Mouse (Mus musculus) cerebellum, postnatal 4 days (tissue): ENCODE results near the gene Stat6.
A peak's percentile ranks its signal among the peaks of the same experiment; 100 is the strongest.

Experiments
- DNase-seq, 2 experiments: peaks; one replicate each; pipeline ENCODE4 v3.0.0; 2022; ENCODE audit warnings: low spot score in 2 of 2, mixed read lengths in 1 of 2

Gene Stat6

DNA sequence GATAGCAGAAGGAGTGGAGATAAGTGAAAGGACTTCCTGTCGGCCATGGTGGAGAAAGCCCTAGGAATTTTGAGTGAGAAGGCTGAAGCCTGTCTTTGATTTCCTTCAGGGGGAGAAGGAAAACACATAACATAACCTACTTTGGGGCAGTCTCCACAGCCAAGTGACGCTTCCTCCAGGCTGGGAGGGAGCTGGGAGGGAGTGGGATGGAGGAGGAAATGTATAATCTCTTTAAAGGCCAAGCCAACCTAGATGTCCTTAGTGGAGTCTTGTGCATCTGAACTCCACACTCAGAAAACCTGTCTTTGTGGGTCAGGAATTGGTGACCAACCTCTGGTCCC, 27.8 kb upstream of the Stat6 start:
- no peak for DNase-seq

DNA sequence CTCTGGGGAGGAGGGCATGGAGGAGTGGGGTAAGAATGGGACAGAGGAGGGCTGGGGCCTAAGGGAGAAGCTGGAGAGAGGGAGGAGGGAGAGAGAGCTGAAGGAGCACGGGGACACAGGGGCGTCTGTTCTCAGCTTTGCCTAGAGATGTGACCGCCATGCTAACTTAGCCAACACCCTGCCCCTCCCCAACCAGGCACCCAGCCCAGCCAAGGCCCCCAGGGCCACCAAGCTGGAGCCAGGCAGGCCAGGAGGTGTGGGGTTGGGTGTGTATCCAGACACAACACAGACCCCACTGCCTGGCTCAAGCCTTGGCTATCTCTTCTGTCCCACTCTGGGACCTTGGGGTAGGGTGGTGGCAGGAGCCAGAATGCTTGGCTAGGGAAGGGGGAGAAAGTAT, 27.2 kb upstream of the Stat6 start:
- no peak for DNase-seq

DNA sequence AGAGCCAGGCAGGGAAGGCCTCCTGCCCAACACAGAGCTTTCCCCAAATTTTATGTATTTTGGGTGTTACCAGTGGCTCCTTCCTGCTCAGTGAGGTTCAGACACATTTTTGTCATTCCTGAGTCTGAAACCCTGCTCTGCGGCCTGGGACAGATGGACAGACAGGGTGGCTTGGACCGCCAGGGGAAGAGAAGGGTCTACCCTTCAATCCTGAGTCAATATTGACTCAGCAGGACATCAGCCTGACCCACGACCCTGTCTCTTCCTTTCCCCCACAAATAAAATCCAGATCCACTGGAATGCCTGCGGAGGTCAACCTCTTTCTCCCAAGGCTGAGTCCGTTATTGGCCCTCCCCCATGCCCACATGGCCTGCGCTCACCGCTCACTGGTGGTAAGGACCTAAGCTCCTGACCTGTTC, 26.5 kb upstream of the Stat6 start:
- no peak for DNase-seq

DNA sequence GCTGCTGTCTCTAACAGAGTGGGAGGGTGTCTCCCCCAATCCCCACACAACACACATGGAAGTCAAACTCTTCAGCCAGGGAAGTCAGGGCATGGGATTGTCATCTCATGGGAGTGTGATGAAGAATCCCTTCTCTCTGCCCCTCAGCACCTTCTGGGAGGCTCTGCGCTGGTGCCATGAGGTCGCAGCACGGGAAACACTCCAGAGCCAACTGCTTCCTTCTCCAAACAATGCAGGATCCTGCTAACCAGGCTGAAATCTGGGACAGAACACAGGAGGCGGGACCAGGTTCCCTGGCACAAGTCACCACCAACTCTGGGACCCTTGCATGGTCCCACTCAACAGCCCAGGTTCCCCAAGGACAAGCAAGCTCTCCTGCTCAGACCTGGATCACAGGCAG, 25.5 kb upstream of the Stat6 start:
- DNase-seq = no peak

DNA sequence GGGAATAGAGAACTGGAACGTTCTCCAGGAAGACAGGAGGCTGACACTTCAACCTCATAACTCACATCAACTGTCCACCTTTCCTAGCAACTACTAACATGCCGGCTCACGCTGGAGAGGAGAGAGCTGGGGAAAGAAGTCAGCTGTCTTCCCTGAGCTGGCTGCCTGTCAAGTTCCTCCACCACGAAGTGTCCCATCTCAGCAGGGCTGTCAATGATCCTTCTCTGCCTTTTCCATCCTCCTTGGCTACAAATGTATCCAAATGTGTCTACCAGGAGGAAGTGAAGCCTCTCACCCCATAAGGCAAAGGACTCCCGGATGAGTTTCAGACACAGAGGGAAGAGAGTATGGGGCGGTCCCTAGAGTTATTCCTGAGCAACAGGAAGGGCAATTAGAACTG, 24.6 kb upstream of the Stat6 start:
- DNase-seq = no peak

DNA sequence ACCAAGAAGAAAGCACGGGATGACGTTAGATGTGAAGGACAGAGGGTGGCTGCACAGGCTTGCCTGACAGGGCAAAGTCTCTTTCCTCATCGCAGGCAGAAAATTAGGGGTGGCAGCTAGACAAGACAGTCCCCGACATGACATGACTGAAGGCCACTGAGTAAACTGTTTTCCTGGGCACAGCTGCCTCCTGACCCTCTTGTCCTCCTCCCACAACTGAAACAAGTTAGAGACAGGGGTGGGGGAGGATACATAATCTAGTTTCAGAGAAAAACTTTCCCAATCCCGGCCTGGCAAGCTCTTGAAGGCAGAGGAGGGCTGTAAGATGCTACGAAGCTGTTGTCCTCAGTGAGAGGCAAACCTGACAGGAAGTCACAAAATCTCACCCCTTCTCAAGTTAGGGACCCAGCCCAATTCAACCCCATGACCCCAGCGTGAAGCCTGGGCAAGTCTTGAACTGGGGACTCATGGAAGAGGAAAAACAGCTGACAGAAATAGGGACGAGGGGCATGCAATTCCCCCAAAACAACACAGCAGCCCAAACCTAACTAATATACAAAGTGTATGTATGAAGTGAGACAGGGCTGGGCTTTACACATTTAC, 23.6 kb upstream of the Stat6 start:
- no peak for DNase-seq

DNA sequence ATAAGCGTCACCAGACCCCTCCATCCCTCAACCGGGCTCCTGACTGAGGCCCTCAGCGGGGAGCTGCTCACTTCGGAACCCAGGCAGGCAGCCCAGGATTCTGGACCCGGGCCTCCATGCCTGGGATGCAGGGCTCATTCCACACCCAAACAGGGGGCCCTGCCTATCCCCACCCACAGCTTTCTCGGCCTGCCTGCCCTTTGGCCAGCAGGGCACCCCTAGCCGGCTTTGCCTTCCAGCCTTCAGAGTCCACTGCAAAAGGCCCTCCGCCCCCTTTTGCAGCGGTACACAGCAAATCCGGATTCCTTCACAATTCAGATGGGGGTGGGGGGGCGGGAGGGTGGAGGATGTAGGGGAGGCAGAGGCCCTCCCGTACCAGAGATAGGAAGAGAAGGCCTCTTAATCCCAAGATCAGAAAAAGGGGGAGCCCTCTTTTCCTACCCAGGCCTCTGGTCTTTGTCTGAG, 22.8 kb upstream of the Stat6 start:
- no peak for DNase-seq

DNA sequence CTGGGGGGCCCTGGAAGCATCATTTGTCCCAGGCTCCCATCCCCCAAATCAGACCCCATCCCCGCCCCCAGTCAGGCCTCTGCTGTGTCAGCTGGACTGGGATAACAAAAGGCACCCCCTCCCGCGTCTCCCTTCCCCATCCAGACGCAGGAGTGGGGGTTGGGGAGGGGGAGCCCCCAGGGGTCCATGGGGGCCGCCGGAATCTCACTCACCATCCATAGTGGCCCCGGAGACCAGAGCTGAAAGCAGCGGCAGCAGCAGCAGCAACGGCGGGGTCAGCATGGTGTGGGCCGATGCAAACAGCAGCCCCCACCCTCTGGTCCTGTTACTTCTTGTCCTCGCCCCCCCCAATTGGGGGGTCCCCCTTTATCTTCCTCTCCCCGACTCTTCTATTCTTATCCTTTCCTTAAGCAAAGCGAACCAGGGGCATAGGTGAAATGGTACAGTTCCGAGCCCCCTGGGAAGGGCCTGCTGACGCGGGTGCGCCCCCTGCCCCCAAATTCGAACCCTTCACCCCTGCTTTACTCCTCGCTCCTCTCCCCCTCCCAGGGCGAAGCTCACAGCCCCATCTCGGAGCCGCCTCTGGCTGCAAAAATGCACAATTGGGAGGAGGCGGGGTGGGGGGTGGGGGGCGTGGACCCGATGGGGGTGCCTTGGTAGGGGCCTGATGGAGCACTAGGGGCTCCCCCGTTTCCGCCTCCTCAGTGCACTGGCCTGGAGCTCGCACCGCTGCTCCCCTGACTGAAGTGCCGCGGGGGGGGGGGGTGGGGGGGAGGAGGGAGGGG, 22.2 kb upstream of the Stat6 start, which contains the start of gene Lrp1:
Gene Lrp1, minus strand, starts transcription at position 743 of the 785 bp plus-strand sequence.
- DNase-seq = peak in 1 of 2 experiments; percentile 48

DNA sequence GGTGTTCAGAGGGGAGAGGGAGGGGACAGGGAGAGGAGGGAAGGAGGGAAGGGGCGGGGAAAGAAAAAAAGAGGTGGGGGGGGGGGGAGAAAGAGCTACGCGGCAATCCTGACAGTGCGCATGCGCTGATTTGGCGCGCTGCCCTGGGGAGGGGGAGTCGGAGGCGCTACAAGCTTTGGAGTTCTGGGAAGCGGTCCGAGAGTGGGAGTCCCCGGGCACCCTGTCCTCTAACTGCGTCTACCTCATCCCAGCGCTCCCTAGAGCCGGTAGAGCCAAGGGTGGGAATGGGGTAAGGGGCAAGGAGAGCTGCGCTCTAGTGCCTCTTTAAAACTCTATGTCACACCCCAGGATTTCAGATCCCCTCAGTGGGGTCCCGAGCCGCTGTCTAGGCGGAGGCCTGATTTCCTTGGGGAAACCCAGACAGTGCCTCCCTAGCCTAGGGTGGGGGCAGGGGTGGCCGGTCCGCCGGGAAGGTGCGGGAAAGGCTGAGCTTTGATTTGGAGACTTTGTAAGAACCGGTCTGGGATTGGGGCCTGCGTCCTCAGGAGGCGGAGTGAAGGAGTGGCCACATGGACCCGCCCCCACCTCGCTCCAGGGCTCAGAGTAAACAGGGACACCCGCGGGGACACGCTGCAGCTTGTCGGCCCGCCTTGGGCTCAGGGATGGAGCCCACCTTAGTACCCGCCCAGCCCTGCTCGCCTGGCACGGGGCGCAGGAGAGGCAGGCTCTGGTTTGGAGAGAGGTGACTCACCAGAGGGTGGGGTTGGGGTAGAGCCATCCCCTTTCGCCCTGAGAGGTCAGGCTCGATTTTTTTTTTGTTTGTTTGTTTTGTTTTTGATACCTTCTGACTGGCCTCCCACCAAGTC, 21.4 kb upstream of the Stat6 start:
- peak; percentile 71 to 90 for DNase-seq

DNA sequence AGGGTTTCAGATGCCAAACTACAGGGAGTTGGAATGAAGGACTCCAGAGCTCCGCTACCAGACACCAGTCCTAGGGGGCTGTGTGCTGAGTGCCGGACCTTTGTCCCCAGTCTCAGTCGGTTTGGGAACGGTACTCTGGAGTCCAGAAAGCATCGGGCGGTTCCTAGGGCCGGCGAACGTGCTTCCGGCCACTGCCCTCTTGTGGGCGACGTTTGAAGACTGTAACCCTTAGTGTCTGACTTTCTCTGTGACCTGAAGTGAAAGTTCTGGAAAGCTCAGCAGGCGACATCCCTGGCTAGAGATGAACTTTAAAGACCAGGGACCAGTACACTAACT, 20.8 kb upstream of the Stat6 start:
- DNase-seq = peak in 1 of 2 experiments; percentile 40

DNA sequence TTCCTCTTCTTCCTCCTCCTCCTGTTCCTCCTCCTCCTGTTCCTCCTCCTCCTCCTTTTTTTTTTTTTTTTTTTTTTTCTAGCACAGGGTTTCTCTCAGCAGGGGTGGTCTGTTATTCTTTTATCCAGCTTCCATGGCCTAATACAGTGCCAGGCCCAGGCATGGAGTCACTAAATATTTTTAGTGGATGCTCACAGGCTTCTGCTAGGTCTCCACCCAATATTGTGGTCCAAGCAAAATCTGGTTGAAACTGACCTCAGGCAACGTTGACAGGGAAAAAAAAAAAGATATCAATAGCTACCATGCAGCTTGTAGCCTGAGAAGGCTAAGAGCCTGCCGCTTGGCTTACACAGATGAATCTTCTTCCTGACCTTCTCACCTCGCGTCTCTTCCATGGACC, 20.1 kb upstream of the Stat6 start:
- DNase-seq = no peak

DNA sequence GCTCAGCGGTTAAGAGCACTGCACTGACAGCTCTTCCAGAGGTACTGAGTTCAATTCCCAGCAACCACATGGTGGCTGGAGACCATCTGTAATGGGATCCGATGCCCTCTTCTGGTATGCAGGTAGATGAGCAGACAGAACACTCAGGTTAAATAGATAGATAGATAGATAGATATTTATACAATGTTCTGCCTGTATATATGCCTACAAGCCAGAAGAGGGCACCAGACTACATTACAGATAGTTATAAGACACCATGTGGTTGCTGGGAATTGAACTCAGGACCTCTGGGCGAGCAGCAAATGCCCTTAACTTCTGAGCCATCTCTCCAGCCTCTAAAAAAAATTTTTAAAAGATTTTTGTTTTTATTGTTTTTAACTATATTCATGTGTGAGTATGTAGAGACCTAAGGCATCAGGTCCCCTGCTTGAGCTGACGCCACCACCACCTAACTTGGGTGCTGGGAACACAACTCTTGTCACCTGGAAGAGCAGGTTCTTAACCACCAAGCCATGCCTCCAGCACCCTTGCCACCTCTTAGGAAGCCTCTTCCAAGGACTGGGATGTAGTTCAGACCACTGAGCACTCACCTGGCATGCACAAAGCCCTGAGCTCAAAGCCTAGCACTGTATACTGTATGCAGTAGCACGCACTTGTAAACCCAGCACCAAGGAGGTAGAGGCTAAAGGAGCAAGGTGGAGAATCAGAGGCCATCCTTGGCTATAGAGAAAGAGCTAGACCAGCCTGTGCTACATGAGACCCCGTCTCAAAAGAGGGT, 19.2 kb upstream of the Stat6 start:
- DNase-seq = no peak

DNA sequence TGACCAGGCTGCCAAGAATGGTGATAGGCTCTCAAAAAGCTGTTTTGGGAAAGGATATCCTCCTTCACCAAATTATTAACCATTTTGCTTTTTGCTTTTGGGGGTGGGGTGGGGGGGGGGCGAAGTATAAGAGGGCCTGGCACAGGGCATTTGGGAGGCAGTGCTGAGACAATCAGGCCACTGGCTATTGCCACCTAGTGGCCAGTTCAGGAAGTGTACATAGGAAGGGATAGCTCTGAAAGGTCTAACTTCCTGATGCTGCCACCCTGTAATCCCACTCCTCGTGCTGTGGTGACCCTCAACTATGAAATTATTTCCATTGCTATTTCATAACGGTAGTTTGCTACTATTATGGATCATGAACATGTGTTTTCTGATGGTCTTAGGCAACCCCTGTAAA, 16.4 kb upstream of the Stat6 start:
- no peak for DNase-seq

DNA sequence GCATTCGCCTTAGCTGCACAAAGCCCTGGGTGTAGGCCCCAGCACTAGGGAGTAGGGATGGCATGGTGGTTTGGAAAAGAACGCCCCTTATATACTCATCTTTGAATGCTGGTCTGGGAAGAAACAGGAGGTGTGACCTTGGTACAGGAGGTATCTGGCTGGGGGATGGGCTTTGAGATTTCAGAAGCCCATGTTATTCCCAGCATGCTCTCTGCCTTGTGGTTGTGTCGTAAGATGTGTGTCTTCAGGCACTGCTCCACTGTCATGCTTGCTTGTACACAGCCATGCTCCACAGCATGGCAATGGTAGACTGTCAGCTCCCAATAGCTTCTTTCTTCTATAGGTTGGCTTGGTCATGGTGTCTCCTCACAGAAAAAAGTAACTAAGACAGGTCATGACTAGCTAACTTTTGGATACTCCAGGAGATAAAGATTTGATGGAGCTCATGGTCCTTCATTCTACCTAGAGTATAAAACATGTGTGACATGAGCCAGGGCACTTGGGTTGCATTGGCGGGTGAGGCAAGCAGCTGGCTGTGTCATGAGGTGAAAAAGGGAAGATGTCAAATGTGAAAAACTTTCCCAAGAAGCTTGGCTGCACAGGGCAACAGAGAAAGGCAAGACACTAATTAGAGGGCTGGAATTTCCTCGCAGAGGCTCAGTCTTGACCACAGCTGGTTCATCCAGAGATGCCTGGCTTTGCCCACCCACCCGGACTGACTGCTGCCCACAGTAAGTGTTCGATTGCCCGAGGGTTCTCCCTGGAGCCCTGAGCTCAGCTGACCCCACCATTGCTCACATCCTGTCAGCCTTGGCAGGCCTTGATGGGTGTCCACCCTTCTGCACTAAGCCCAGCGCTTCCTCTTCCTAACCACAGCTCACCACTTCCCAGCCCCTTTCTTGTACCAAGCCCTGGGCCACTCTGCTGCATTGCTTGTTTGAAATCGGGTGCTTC, 11.2 kb upstream of the Stat6 start:
- no peak for DNase-seq

DNA sequence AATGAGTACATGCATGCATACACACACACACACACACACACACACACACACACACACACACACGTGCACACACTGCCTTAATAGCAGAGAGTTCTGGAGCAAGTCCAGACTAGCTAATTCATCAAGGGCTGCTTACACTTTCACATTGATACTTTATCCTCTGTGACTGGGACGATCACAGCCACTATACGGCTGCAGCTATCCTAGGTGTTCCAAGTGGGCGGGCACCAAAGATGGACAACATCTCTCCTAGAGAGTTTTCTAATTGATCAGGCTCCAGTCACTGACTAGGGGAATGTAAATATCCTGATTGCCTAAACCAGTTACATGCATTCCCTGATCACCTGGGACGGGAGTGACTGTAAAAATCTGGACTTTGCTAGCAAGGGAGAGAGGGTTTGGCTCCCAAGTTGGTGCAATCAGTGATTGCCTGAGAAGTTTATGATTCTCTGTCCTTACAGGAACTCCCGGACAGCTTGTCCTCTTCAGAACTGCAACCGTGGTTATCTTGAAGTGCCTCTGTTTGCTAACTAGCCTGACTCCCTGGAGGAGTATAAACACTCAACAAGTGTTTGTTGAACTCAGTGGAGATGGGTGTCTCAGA, 10.0 kb upstream of the Stat6 start:
- DNase-seq = no peak

DNA sequence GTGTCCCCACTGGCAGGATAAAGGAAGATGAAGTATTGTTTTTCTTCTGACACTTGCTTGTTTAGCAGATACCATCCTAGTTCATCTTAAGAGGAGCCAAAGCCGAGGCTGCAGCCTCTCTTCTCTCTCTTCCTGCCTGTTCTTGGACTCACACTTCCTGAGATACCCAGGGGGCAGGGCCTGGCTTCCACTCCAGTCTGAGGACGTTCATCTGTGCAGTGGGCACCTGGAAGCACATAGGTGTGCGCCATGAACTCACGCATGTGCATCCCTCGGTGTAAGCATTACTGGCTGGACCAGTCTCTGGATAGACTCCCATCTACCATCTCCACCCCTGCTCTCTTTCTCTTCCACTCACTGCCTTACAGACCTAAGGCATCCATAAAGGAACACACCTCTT, 2.4 kb upstream of the Stat6 start:
- DNase-seq = no peak

DNA sequence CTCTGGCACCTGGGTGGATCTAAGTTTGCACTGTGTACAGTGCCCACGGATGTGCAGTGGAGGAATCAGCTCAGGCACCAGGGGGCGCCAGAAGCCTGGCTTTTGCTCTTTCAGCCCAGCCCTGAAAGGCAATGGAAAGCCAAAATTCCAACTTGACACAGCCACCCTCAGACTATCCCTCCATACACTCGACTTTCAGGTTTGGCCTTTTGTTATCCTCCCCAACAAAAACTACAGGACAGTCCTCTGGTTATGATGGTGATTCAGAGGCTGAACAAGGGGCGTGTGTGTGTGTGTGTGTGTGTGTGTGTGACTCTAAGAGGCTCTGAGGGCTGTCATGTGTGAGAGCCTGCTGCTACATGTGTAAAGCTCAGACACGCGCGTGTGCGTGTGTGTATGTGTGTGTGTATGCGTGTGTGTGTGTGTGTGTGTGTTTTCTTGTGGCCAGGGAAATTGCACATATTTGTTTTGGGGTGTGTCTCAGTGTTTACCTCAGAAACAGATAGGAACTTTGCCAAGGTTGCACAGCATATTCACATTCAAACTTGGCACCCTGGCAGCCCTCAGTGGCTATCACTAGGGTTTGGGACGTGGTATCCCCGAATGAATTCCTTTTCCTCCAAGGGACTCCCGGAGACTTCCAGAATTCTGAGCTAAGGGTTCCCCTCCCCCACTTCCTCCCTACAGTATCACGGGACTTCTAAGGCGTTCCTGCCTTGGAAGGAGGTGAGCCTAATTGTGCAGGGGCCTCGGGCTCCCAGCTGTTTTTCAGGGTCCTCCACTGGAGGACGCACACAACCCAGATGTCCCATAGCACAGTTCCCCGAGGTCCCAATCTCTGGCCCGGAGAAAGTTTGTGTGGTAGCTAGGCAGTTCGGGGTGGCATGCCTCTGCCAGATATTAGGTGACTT, 670 bp upstream of the Stat6 start:
- peak; percentile 76 to 84 for DNase-seq

DNA sequence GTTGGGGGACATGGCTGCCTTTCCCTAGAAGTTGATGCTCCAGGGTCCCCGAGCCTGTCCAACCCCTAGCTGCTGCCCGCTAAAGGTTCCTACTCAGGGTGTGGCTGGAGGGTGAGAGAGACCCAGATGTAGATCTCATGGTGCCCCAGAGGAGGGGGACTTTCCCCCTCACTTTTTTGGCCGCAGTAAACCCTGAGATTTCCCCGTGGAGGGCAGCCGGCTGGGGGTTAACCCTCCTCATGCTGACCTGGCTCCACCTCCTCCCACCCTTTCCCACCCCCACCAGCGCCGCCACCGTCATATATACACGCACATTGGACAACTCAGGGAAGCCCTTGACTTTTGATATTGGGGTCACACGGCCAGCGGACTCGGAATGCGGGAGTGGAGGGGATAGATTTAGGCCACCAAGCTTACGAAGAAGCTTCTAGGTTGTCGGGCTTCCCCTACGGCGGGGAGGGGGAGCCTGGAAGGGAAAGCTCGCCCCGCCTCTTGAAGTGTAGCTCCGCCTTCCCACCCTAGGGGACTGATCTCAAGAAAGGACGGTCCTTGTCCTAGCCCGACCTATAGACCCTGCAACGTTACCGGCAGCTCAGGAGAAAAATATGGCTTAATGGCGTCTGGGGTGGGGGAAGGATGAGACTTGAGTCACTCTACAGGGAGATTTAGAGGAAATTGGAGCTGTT, 910 bp downstream of the Stat6 start:
- no peak for DNase-seq

DNA sequence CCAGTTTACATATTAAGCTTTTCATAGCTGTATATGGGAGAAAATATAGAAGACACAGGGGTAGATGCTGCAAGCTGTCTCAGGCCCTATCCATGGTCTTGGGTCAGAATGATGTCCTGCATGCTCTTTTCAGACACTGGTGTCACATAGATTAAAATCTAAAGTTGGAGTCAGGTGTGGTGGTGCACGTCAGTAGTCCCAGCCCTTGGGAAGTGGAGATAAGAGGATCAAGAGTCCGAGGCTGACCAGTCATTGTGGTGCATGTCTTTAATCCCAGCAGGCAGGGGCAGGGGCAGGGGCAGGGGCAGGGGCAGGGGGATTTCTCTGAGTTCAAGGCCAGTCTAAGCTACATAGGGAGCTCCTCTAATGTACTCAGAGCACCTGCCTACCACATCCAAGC, 3.0 kb downstream of the Stat6 start:
- DNase-seq = no peak
